In the genomic region with DNA sequence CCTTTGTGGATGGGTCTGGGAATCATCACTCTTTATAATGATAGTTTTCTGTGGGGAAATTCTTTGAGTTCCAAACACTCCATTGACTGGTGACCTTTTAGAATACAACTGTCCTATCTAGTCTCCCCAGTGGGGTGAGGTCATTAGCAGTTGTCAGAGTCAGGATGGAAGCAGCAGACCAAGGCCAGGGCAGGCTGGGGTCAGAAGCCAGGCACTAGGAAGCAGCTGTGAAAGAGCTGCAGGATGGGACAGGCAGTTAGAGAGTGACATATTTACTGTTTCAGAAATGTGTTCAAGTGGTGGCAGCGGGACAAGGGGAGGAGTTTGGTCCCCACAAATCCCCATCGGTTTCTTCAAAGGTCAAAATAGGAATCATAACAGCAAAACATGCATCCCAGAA, we compare ENCODE assay signal across 10 mouse cellular contexts.
A peak's percentile ranks its signal among the peaks of the same experiment; 100 is the strongest.
DNase-seq lines count a peak whose midpoint lies in the region; ATAC-seq lines count a peak whose summit lies in the region.
"Had no signal": no experiment of that assay in that cellular context is flagged by ENCODE, and none has a peak within 500 bp of the region (broad histone marks: within the 10 kb centered on the region; RNA-seq: fewer than 3 reads in every experiment).

No protein-coding gene starts in this region.

- no peak overlapping the region for H3K27ac ChIP-seq in midbrain, embryonic 16.5 days (ENCODE audit: low read length)
- H3K27ac ChIP-seq: forebrain, embryonic 13.5 days; hindbrain, embryonic 15.5 days had no signal

- 85% methylated on average over 2 of the region's 2 CpGs for WGBS in midbrain, embryonic 16.5 days

- DNase-seq in adrenal gland, postnatal 36 days, result peak; percentile 31 to 67
- DNase-seq in gastrocnemius, adult 8-10 months (ENCODE audit: low spot score in 2 of 2), result peak; percentile 20 to 48
- DNase-seq in kidney, adult 8-10 months, result peak; percentile 47 to 79
- DNase-seq in lung, postnatal 14 days, result peak; percentile 38
- no peak for DNase-seq in cerebellum, adult 9-11 months
- no peak for DNase-seq in thymus, postnatal 36 days

- ATAC-seq in midbrain, embryonic 16.5 days, result no peak
- ATAC-seq: forebrain, embryonic 13.5 days had no signal

- H3K36me3 ChIP-seq in midbrain, embryonic 16.5 days (ENCODE audit: control insufficient read depth, insufficient read depth, low read length), result no peaks in the 10 kb centered on the region
- H3K36me3 ChIP-seq: G1E; hindbrain, embryonic 15.5 days had no signal

- H3K9ac ChIP-seq in midbrain, embryonic 16.5 days (ENCODE audit: low read depth, low read length), result no peak overlapping the region
- H3K9ac ChIP-seq: forebrain, embryonic 13.5 days; hindbrain, embryonic 15.5 days had no signal

- H3K9me3 ChIP-seq in midbrain, embryonic 16.5 days (replicated peaks; ENCODE audit: control insufficient read depth, low read length, poor library complexity, severe bottlenecking), result peaks cover 8% of the 10 kb centered on the region; the same call in 1 of the 2 replicates
- H3K9me3 ChIP-seq: forebrain, embryonic 13.5 days; G1E had no signal

- peaks cover 9% of the 10 kb centered on the region; the same call in 1 of the 2 replicates for H3K4me1 ChIP-seq in midbrain, embryonic 16.5 days (ENCODE audit: control insufficient read depth, insufficient read depth, low read length)

- H3K27me3 ChIP-seq in midbrain, embryonic 16.5 days (ENCODE audit: control insufficient read depth, insufficient read depth, low read depth, low read length), result no peaks in the 10 kb centered on the region
- H3K27me3 ChIP-seq: forebrain, embryonic 13.5 days; hindbrain, embryonic 15.5 days had no signal

- no peak overlapping the region for H3K4me2 ChIP-seq in midbrain, embryonic 16.5 days (ENCODE audit: low read length)
- H3K4me2 ChIP-seq: forebrain, embryonic 13.5 days; hindbrain, embryonic 15.5 days had no signal

- H3K4me3 ChIP-seq in midbrain, embryonic 16.5 days (ENCODE audit: low read depth, low read length), result no peak overlapping the region
- H3K4me3 ChIP-seq: forebrain, embryonic 13.5 days; hindbrain, embryonic 15.5 days had no signal

Comparison
In these comparisons a context has a peak if more than half of its experiments do, and no peak if none do; other contexts are left out.
1. DNase-seq: peak in adrenal gland, postnatal 36 days (2 of 2), gastrocnemius, adult 8-10 months (2 of 2), kidney, adult 8-10 months (2 of 2) and lung, postnatal 14 days (single experiment); none in cerebellum, adult 9-11 months (single experiment) and thymus, postnatal 36 days (0 of 2).